Mouse (Mus musculus) heart, adult 2 months (tissue): Measurements from ENCODE around the gene Wdfy3. TPM values are rescaled to one million over a fixed set of nuclear protein-coding genes. Genes with fewer than 3 reads are reported as not detected.

Experiments used
- DNase-seq, 2 experiments: peaks; one replicate each; pipeline ENCODE4 v3.0.0; 2021
- H3K27ac ChIP-seq: fragments of 200-600 bp; 2 replicates; pipeline ENCODE4 v1.8.1; 2022
- H3K27me3 ChIP-seq: fragments of 200-500 bp; 2 replicates; pipeline ENCODE4 v1.6.1; 2012; ENCODE audit warnings: mild to moderate bottlenecking, low read length, inconsistent platforms, mixed read lengths; ENCODE audit not compliant: control insufficient read depth, insufficient read depth
- H3K36me3 ChIP-seq: fragments of 200-500 bp; 2 replicates; pipeline ENCODE4 v1.6.1; 2012; ENCODE audit warnings: low read length, inconsistent platforms; ENCODE audit not compliant: control insufficient read depth, insufficient read depth
- H3K4me1 ChIP-seq: fragments of 200-500 bp; 2 replicates; pipeline ENCODE4 v1.6.1; 2011; ENCODE audit warnings: low read length; ENCODE audit not compliant: control insufficient read depth, insufficient read depth
- H3K4me3 ChIP-seq: fragments of 200-600 bp; 2 replicates; pipeline ENCODE4 v1.8.1; 2022
- H3K79me2 ChIP-seq: fragments of 200-500 bp; replicated peaks from 2 replicates; pipeline ENCODE4 v1.6.1; 2012; ENCODE audit warnings: mild to moderate bottlenecking, inconsistent platforms, low read length, moderate library complexity, mixed read lengths; ENCODE audit not compliant: control insufficient read depth, insufficient read depth
- H3K9ac ChIP-seq: fragments of 200-500 bp; 2 replicates; pipeline ENCODE4 v1.6.1; 2012; ENCODE audit warnings: low read depth, mild to moderate bottlenecking, control low read depth, inconsistent platforms, low read length, mixed read lengths
- CTCF ChIP-seq: fragments of 200-600 bp; IDR thresholded peaks from 2 replicates; pipeline ENCODE4 v1.8.1; 2022; ENCODE audit warnings: antibody characterized with exemption, mild to moderate bottlenecking, moderate library complexity
- EP300 ChIP-seq: fragments of 200-500 bp; IDR thresholded peaks from 2 replicates; pipeline ENCODE4 v1.6.1; 2011; ENCODE audit warnings: low read depth, low read length, control low read depth; ENCODE audit not compliant: insufficient read depth
- POLR2A ChIP-seq: fragments of 200-500 bp; IDR thresholded peaks from 2 replicates; pipeline ENCODE4 v1.6.1; 2011; ENCODE audit warnings: mild to moderate bottlenecking, low read depth, low read length, control low read depth; ENCODE audit not compliant: insufficient read depth
- whole genome bisulfite sequencing: fragments of 180-500 bp; shearing (Covaris S2); methylation state at CpG from one replicate; pipeline ENCODE4 v1.1.7; 2018; 5-methylcytosine and 5-hydroxymethylcytosine counted together
- intact Hi-C: fragments of 180-260 bp; cut with DNase I; formaldehyde crosslinking; loops from one replicate; pipeline ENCODE4 v1.15.1; 2025
- polyA plus RNA-seq: library from polyadenylated mRNA; depleted of rRNA; stranded (reverse); fragments of >200 nt; gene quantifications from 2 replicates; pipeline ENCODE4 v1.2.3, GENCODE M21; 2012
- total RNA-seq, 2 experiments: library from RNA; stranded (reverse); gene quantifications; 2 replicates each; pipeline ENCODE4 v1.2.3; 2021

The Wdfy3 gene
- total and polyA plus RNA-seq, 3 experiments, result 11.6 to 29.3 (median 29.0) TPM

GRCm38 (mm10) chr5:101792665-101793064, 277.1 kb downstream of the Wdfy3 start:
- no peak for TF ChIP-seq CTCF
- TF ChIP-seq POLR2A, result no peak
- no peak for TF ChIP-seq EP300
- intact Hi-C loops, result no loop called here
- no peak overlapping the region for H3K27ac ChIP-seq
- no peak for DNase-seq
- no peaks in the 10 kb centered on the region for H3K27me3 ChIP-seq
- H3K4me1 ChIP-seq, result no peaks in the 10 kb centered on the region
- no peaks in the 10 kb centered on the region for H3K79me2 ChIP-seq
- 33% methylated on average over 4 of the region's 4 CpGs for WGBS
- H3K4me3 ChIP-seq, result no peak overlapping the region
- no peak overlapping the region for H3K9ac ChIP-seq
- H3K36me3 ChIP-seq, result no peaks in the 10 kb centered on the region

DNA sequence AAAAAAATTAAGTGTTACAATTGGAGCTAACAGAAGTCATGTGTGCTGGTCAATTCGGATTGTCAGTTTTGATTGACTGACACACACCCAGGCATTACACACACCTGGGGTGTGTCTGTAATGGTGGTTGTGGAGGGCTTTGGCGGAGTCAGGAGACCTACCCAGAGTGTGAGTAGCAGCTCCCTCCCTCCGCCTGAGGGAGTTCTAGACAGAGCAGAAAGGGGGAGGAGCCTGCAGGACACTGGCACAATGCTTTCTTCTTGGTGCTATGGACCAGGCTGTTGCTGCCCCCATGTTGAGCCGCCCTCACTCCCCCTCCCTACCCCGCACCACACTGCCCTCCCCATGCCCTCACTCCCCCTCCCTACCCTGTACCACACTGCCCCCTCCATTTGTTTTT, 279.2 kb downstream of the Wdfy3 start:
- Histone ChIP-seq H3K36me3 (no peaks in the 10 kb centered on the region), H3K79me2 (no peaks in the 10 kb centered on the region), H3K9ac (no peak overlapping the region), H3K27me3 (no peaks in the 10 kb centered on the region), H3K4me1 (no peaks in the 10 kb centered on the region), H3K4me3 (no peak overlapping the region), H3K27ac (no peak overlapping the region)
- TF ChIP-seq CTCF (no peak), POLR2A (no peak), EP300 (no peak)
- no peak for DNase-seq
- WGBS, result 69% methylated on average over 5 of the region's 5 CpGs
- intact Hi-C loops, result no loop called here

DNA sequence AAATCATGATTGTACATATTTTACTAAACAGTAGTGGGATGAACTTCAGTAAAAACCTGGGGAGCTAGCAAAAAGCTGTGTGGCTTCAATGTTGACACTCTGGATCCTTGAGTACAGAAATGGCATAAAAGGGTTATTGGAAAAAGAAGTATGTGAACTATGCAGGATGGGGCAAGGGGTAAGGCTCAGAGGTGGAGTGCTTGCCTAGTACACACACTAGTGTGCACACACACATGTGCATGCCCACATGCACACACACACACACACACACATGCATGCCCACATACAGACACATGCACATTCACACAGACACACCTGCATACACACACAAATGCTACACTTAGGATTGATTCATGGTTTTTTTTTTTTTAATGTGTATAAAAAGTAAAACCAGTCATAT, 280.0 kb downstream of the Wdfy3 start:
- H3K9ac ChIP-seq, result no peak overlapping the region
- no peaks in the 10 kb centered on the region for H3K4me1 ChIP-seq
- no peak for DNase-seq
- intact Hi-C loops, result no loop called here
- H3K4me3 ChIP-seq, result no peak overlapping the region
- TF ChIP-seq CTCF, result no peak
- TF ChIP-seq EP300, result no peak
- no peak for TF ChIP-seq POLR2A
- no peak overlapping the region for H3K27ac ChIP-seq
- no peaks in the 10 kb centered on the region for H3K27me3 ChIP-seq
- H3K79me2 ChIP-seq, result no peaks in the 10 kb centered on the region
- no peaks in the 10 kb centered on the region for H3K36me3 ChIP-seq

DNA sequence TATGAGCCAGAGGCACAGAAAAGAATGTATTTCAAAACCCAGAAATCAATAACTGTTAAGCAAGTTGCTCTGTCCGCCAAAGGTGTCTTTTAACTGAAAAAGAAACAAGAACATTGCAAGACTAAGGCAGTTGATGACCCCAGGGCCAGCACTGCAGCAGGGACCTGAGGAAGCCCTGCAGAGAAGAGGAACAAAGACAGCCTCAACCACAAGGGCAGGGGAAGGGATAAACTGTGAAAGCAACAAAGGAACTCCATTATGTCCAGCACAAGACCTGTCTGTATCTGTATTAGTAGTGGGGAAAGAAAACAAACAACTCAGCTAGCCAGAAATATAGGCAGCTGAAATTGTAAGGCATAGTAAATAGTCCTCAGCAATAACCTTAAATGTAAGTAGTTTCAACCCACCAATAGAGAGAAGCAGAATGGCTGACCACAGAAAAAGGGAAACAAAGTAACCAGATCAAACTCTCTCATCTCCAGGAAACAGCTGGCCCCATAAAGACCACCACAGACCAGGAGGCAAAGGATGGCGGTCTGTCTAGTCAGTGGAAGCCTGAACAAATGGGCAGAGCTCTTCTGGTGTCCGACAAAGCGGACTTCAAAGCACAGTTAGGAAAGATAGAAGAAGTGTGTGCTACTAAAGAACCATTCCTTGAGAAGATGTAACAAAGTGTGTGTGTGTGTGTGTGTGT, 283.7 kb downstream of the Wdfy3 start:
- intact Hi-C loops, result no loop called here
- TF ChIP-seq POLR2A (no peak), CTCF (no peak), EP300 (no peak)
- WGBS, result 69% methylated on average over 4 of the region's 4 CpGs
- no peak for DNase-seq
- Histone ChIP-seq H3K4me1 (no peaks in the 10 kb centered on the region), H3K27me3 (no peaks in the 10 kb centered on the region), H3K4me3 (no peak overlapping the region), H3K27ac (no peak overlapping the region), H3K9ac (no peak overlapping the region), H3K79me2 (no peaks in the 10 kb centered on the region), H3K36me3 (no peaks in the 10 kb centered on the region)

DNA sequence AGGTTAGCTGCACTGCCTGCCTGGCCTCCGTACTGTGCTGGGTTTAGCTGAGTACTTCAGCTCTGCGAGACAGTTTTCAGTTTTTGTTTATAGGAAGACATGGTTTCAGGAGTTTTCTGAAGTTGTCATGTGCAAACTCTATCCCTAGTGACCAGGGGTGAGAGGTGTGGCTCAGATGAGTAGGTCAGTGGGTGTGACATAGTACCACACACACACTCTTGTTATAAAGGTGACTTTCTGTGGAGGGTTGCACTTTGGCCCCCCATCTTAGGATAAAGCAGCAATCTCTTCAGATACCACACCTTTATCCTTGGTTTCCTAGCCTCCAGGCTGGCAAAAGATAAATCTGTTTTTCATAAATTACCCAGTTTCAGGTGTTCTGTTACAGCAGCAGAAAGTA, 284.9 kb downstream of the Wdfy3 start:
- DNase-seq, result no peak
- Histone ChIP-seq H3K79me2 (no peaks in the 10 kb centered on the region), H3K4me3 (no peak overlapping the region), H3K27ac (no peak overlapping the region), H3K36me3 (no peaks in the 10 kb centered on the region), H3K9ac (no peak overlapping the region), H3K4me1 (no peaks in the 10 kb centered on the region), H3K27me3 (no peaks in the 10 kb centered on the region)
- TF ChIP-seq POLR2A (no peak), EP300 (no peak), CTCF (no peak)
- 88% methylated on average over 2 of the region's 2 CpGs for WGBS
- intact Hi-C loops, result no loop called here

GRCm38 (mm10) chr5:101784328-101784727, 285.4 kb downstream of the Wdfy3 start:
- Histone ChIP-seq H3K27ac (no peak overlapping the region), H3K4me3 (no peak overlapping the region), H3K36me3 (no peaks in the 10 kb centered on the region), H3K79me2 (no peaks in the 10 kb centered on the region), H3K4me1 (no peaks in the 10 kb centered on the region), H3K27me3 (no peaks in the 10 kb centered on the region), H3K9ac (no peak overlapping the region)
- TF ChIP-seq CTCF, result no peak
- TF ChIP-seq POLR2A, result no peak
- WGBS, result 51% methylated on average over 3 of the region's 3 CpGs
- no peak for DNase-seq
- intact Hi-C loops, result no loop called here
